In the genomic region with DNA sequence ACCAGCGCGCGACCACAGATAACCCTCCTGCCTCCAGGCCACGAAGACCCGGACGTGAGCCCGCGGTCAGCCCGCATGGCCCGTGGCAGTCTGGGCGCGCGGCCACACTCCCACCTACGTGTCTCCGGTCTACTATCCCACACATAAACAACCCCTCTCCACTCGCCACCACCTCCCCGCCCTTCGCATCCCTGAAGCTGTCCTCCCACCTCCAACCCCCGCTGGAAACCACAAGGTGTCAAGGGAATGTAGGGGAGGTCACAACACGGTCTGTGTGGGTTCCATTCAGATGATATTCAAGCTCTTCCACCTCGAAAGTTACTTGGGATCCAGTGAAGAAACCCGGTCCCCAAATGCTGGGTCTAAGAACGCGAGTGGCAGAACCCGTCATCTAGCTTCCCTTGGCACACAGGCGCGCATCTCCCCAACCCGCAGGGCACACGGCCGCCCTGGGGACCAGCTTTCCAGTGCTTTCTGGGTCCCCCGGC, we compare ENCODE assay signal across 8 mouse cellular contexts. TPM values are rescaled to one million over a fixed set of nuclear protein-coding genes. Genes with fewer than 3 reads are reported as not detected.
A peak's percentile ranks its signal among the peaks of the same experiment; 100 is the strongest.
DNase-seq lines count a peak whose midpoint lies in the region; ATAC-seq and TF ChIP-seq lines count a peak whose summit lies in the region.

No protein-coding gene starts in this region.

- H3K4me1 ChIP-seq in forebrain, embryonic 14.5 days (ENCODE audit: control insufficient read depth, insufficient read depth, low read length): peaks cover 6% of the 10 kb centered on the region
- H3K4me1 ChIP-seq in intestine, embryonic 15.5 days (replicated peaks): peaks cover 16% of the 10 kb centered on the region; the same call in 1 of the 2 replicates
- H3K4me1 ChIP-seq in midbrain, embryonic 10.5 days: peaks cover 52% of the 10 kb centered on the region

- TF ChIP-seq CTCF in brain, embryonic 14.5 days (IDR thresholded peaks at IDR 0.05; ENCODE audit: borderline replicate concordance, extremely low read depth, insufficient read depth, insufficient read length): no peak

- no peaks in the 10 kb centered on the region for H3K9me3 ChIP-seq in forebrain, embryonic 14.5 days (replicated peaks; ENCODE audit: control insufficient read depth, low read length)
- H3K9me3 ChIP-seq in intestine, embryonic 15.5 days: no peaks in the 10 kb centered on the region
- H3K9me3 ChIP-seq in midbrain, embryonic 10.5 days (replicated peaks): no peaks in the 10 kb centered on the region

- WGBS in forebrain, embryonic 14.5 days: under 1% methylated on average over 31 of the region's 31 CpGs
- under 1% methylated on average over 31 of the region's 31 CpGs for WGBS in intestine, embryonic 15.5 days
- under 1% methylated on average over 31 of the region's 31 CpGs for WGBS in midbrain, embryonic 10.5 days

- 0 out of 2 replicates have a peak, but pooled peaks cover 3% of the 10 kb centered on the region for H3K27me3 ChIP-seq in forebrain, embryonic 14.5 days (replicated peaks; ENCODE audit: control insufficient read depth, insufficient read depth, low read length)
- H3K27me3 ChIP-seq in intestine, embryonic 15.5 days (replicated peaks): peaks cover 22% of the 10 kb centered on the region
- H3K27me3 ChIP-seq in midbrain, embryonic 10.5 days (ENCODE audit: low read depth, poor library complexity, severe bottlenecking): peaks cover 68% of the 10 kb centered on the region

- H3K4me2 ChIP-seq in forebrain, embryonic 14.5 days (ENCODE audit: low read length): peak overlapping the region; percentile 83
- peak overlapping the region; percentile 95 for H3K4me2 ChIP-seq in intestine, embryonic 15.5 days (replicated peaks)

- no peak for TF ChIP-seq POLR2A in brain, embryonic 14.5 days (IDR thresholded peaks at IDR 0.05; ENCODE audit: borderline replicate concordance, extremely low read depth, insufficient read depth, insufficient read length, poor library complexity, severe bottlenecking)

- 0 out of 2 replicates have a peak, but pooled peaks cover 4% of the 10 kb centered on the region for H3K36me3 ChIP-seq in forebrain, embryonic 14.5 days (ENCODE audit: control insufficient read depth, insufficient read depth, low read length)
- no peaks in the 10 kb centered on the region for H3K36me3 ChIP-seq in intestine, embryonic 15.5 days
- H3K36me3 ChIP-seq in midbrain, embryonic 10.5 days: no peaks in the 10 kb centered on the region

- peak overlapping the region; percentile 90 for H3K27ac ChIP-seq in forebrain, embryonic 14.5 days (ENCODE audit: low read depth, low read length)
- H3K27ac ChIP-seq in intestine, embryonic 15.5 days: peak overlapping the region; percentile 77; the same call in 1 of the 2 replicates
- peak overlapping the region; percentile 91 for H3K27ac ChIP-seq in midbrain, embryonic 10.5 days (replicated peaks)

- peak; percentile 47 to 59 for DNase-seq in left cerebral cortex, adult 18-20 months (ENCODE audit: low spot score in 2 of 2)
- DNase-seq in left cerebral cortex, adult 11 months (ENCODE audit: low spot score): no peak
- DNase-seq in brain, embryonic 14.5 days (ENCODE audit: low read depth): peak; percentile 56
- peak; percentile 48 for DNase-seq in forebrain, embryonic 14.5 days (ENCODE audit: low spot score)
- DNase-seq in midbrain, embryonic 10.5 days (ENCODE audit: low spot score): no peak
- peak; percentile 6 for DNase-seq in urinary bladder, postnatal 25 days (ENCODE audit: low spot score)
- no peak for DNase-seq in thymus, postnatal 10 days (ENCODE audit: low spot score in 2 of 2)

- peak overlapping the region; percentile 93 for H3K9ac ChIP-seq in forebrain, embryonic 14.5 days (ENCODE audit: low read length)
- H3K9ac ChIP-seq in intestine, embryonic 15.5 days: peak overlapping the region; percentile 75

- ATAC-seq in forebrain, embryonic 14.5 days: no peak
- ATAC-seq in intestine, embryonic 15.5 days: no peak

- H3K4me3 ChIP-seq in forebrain, embryonic 14.5 days (ENCODE audit: low read depth, low read length): peak overlapping the region; percentile 92
- peak overlapping the region; percentile 77 for H3K4me3 ChIP-seq in intestine, embryonic 15.5 days (replicated peaks)
- H3K4me3 ChIP-seq in midbrain, embryonic 10.5 days: peak overlapping the region; percentile 83

RNA-seq across cellular contexts. Expression of gene Klhl29, which starts 1.2 kb away (rescaled TPM):
- 10 to 100 TPM; 34.2 to 39.1 TPM for total RNA-seq in left cerebral cortex, adult 18-20 months (2021)
- polyA plus RNA-seq in brain, embryonic 14.5 days (2012; rRNA removed): 35.0 and 36.1 TPM in 2 replicates
- 8.5 and 11.0 TPM in 2 replicates for polyA plus RNA-seq in forebrain, embryonic 14.5 days (2014; fragmentation: Nextera tagmentation; extraction: Ambion mirVana)
- 0.94 and 1.00 TPM in 2 replicates for polyA plus RNA-seq in intestine, embryonic 15.5 days (2015; fragmentation: Nextera tagmentation; extraction: Ambion mirVana)
- 0.85 and 1.1 TPM in 2 replicates for polyA plus RNA-seq in midbrain, embryonic 10.5 days (2016; fragmentation: Nextera tagmentation; extraction: Ambion mirVana)

Comparison
In these comparisons a context has a peak if more than half of its experiments do, and no peak if none do; other contexts are left out.
1. DNase-seq: peak in left cerebral cortex, adult 18-20 months (2 of 2), brain, embryonic 14.5 days (single experiment), forebrain, embryonic 14.5 days (single experiment) and urinary bladder, postnatal 25 days (single experiment); none in left cerebral cortex, adult 11 months (single experiment), midbrain, embryonic 10.5 days (single experiment) and thymus, postnatal 10 days (0 of 2).
2. Peak in every context shown above with its lines, with median percentiles within 50 percentile points of each other: H3K27ac ChIP-seq and H3K4me3 ChIP-seq.